Mouse (Mus musculus) spleen, adult 2 months (tissue): Measurements from ENCODE around the gene Gm20388.

Experiments used
- CTCF ChIP-seq: fragments of 200-500 bp; IDR thresholded peaks from 2 replicates; pipeline ENCODE4 v1.5.1; 2011; ENCODE audit warnings: mild to moderate bottlenecking, inconsistent platforms; ENCODE audit not compliant: insufficient read depth, insufficient read length, insufficient replicate concordance; ENCODE audit errors: extremely low read depth
- POLR2A ChIP-seq: fragments of 200-500 bp; IDR thresholded peaks from 2 replicates; pipeline ENCODE4 v1.6.1; 2011; ENCODE audit warnings: low read depth, low read length, inconsistent platforms

DNA sequence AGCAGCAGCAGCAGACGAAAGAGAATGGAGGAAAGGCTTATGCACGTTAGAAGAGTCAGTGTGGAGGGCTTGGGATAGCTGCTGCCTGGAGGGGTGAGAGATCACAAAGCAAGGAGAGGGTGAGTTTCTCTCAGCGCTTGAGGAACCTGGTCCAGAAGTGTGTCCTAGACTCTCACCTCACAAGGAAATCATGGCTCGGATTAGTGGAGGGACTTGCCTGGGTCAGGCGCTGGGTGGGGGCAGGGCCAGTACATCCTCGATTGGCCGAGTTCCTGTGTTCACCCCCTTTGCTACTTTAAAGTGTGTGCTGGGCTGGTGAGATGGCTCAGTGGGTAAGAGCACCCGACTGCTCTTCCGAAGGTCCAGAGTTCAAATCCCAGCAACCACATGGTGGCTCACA, 3225.2 kb downstream of the Gm20388 start:
- no peak for TF ChIP-seq POLR2A
- TF ChIP-seq CTCF = no peak
